Mouse (Mus musculus): ENCODE measurements at regions not wholly inside any gene's neighbourhood (a gene's known extent, or its start where the extent isn't known, plus 50 kb on each side); places are given as distances from the start of the nearest gene placed in this dataset.

GRCm38 (mm10) chr6:99895558-99895957, 169.4 kb upstream of the Prok2 start:
- Histone ChIP-seq H3K4me1 (no peaks in the 10 kb centered on the region), H3K27me3 (replicated peaks) (no peaks in the 10 kb centered on the region), H3K4me2 (no peak overlapping the region), H3K9me3 (no peaks in the 10 kb centered on the region), H3K27ac (no peak overlapping the region), H3K9ac (no peak overlapping the region), H3K36me3 (no peaks in the 10 kb centered on the region), H3K4me3 (replicated peaks) (no peak overlapping the region)
- no peak for ATAC-seq (ENCODE audit: insufficient read depth, low FRiP score, low read depth)
- WGBS, result 90% methylated on average over 4 of the region's 4 CpGs

GRCm38 (mm10) chr6:99893936-99894335, 167.7 kb upstream of the Prok2 start:
- H3K4me1 ChIP-seq, result no peaks in the 10 kb centered on the region
- H3K36me3 ChIP-seq, result no peaks in the 10 kb centered on the region
- no peak for ATAC-seq (ENCODE audit: insufficient read depth, low FRiP score, low read depth)
- WGBS, result 48% methylated on average over 4 of the region's 4 CpGs
- H3K9me3 ChIP-seq, result no peaks in the 10 kb centered on the region
- H3K27ac ChIP-seq, result no peak overlapping the region
- H3K27me3 ChIP-seq (replicated peaks), result no peaks in the 10 kb centered on the region
- H3K4me2 ChIP-seq, result no peak overlapping the region
- no peak overlapping the region for H3K4me3 ChIP-seq (replicated peaks)
- no peak overlapping the region for H3K9ac ChIP-seq

- Histone ChIP-seq H3K9me3 (no peaks in the 10 kb centered on the region), H3K9ac (no peak overlapping the region), H3K4me3 (replicated peaks) (no peak overlapping the region), H3K4me2 (no peak overlapping the region), H3K27me3 (replicated peaks) (0 out of 2 replicates have a peak, but pooled peaks cover 4% of the 10 kb centered on the region), H3K4me1 (no peaks in the 10 kb centered on the region), H3K36me3 (no peaks in the 10 kb centered on the region), H3K27ac (no peak overlapping the region)
- 88% methylated on average over 9 of the region's 9 CpGs for WGBS
- ATAC-seq (ENCODE audit: insufficient read depth, low FRiP score, low read depth), result no peak
These were observed 166.0 kb upstream of the Prok2 start for GRCm38 (mm10) chr6:99892204-99892603.

- no peak overlapping the region for H3K4me2 ChIP-seq
- no peak overlapping the region for H3K9ac ChIP-seq
- no peak overlapping the region for H3K4me3 ChIP-seq (replicated peaks)
- no peak for ATAC-seq (ENCODE audit: insufficient read depth, low FRiP score, low read depth)
- H3K27ac ChIP-seq, result no peak overlapping the region
- no peaks in the 10 kb centered on the region for H3K9me3 ChIP-seq
- no peaks in the 10 kb centered on the region for H3K36me3 ChIP-seq
- H3K27me3 ChIP-seq (replicated peaks), result 0 out of 2 replicates have a peak, but pooled peaks cover 4% of the 10 kb centered on the region
- 64% methylated on average over 2 of the region's 2 CpGs for WGBS
- no peaks in the 10 kb centered on the region for H3K4me1 ChIP-seq
These were observed 165.6 kb upstream of the Prok2 start for GRCm38 (mm10) chr6:99891790-99892189.

- Histone ChIP-seq H3K9me3 (no peaks in the 10 kb centered on the region), H3K27me3 (replicated peaks) (0 out of 2 replicates have a peak, but pooled peaks cover 4% of the 10 kb centered on the region), H3K4me1 (no peaks in the 10 kb centered on the region), H3K27ac (no peak overlapping the region), H3K9ac (no peak overlapping the region), H3K4me3 (replicated peaks) (no peak overlapping the region), H3K4me2 (no peak overlapping the region), H3K36me3 (no peaks in the 10 kb centered on the region)
- ATAC-seq (ENCODE audit: insufficient read depth, low FRiP score, low read depth), result no peak
- 83% methylated on average over 5 of the region's 5 CpGs for WGBS
These were observed 164.6 kb upstream of the Prok2 start for GRCm38 (mm10) chr6:99890805-99891204.

- WGBS, result 31% methylated on average over 9 of the region's 9 CpGs
- no peak overlapping the region for H3K9ac ChIP-seq
- no peak overlapping the region for H3K4me3 ChIP-seq (replicated peaks)
- H3K4me1 ChIP-seq, result 0 out of 2 replicates have a peak, but pooled peaks cover 5% of the 10 kb centered on the region
- 0 out of 2 replicates have a peak, but pooled peaks cover 4% of the 10 kb centered on the region for H3K27me3 ChIP-seq (replicated peaks)
- H3K4me2 ChIP-seq, result no peak overlapping the region
- H3K9me3 ChIP-seq, result no peaks in the 10 kb centered on the region
- no peak overlapping the region for H3K27ac ChIP-seq
- ATAC-seq (ENCODE audit: insufficient read depth, low FRiP score, low read depth), result no peak
- no peaks in the 10 kb centered on the region for H3K36me3 ChIP-seq
These were observed 162.9 kb upstream of the Prok2 start for GRCm38 (mm10) chr6:99889055-99889454.

GRCm38 (mm10) chr6:99887904-99888303, 161.7 kb upstream of the Prok2 start:
- Histone ChIP-seq H3K9ac (no peak overlapping the region), H3K9me3 (no peaks in the 10 kb centered on the region), H3K4me3 (replicated peaks) (no peak overlapping the region), H3K4me1 (0 out of 2 replicates have a peak, but pooled peaks cover 5% of the 10 kb centered on the region), H3K27me3 (replicated peaks) (0 out of 2 replicates have a peak, but pooled peaks cover 4% of the 10 kb centered on the region), H3K27ac (no peak overlapping the region), H3K36me3 (no peaks in the 10 kb centered on the region), H3K4me2 (no peak overlapping the region)
- ATAC-seq (ENCODE audit: insufficient read depth, low FRiP score, low read depth), result no peak
- 28% methylated on average over 8 of the region's 8 CpGs for WGBS

- H3K4me1 ChIP-seq, result 0 out of 2 replicates have a peak, but pooled peaks cover 5% of the 10 kb centered on the region
- no peak overlapping the region for H3K9ac ChIP-seq
- no peaks in the 10 kb centered on the region for H3K9me3 ChIP-seq
- H3K4me2 ChIP-seq, result no peak overlapping the region
- H3K27me3 ChIP-seq (replicated peaks), result 0 out of 2 replicates have a peak, but pooled peaks cover 4% of the 10 kb centered on the region
- H3K27ac ChIP-seq, result no peak overlapping the region
- no peak for ATAC-seq (ENCODE audit: insufficient read depth, low FRiP score, low read depth)
- no peak overlapping the region for H3K4me3 ChIP-seq (replicated peaks)
- no peaks in the 10 kb centered on the region for H3K36me3 ChIP-seq
- 17% methylated on average over 7 of the region's 7 CpGs for whole genome bisulfite sequencing
These were observed 158.6 kb upstream of the Prok2 start for GRCm38 (mm10) chr6:99884755-99885154.

- ATAC-seq (ENCODE audit: insufficient read depth, low FRiP score, low read depth), result no peak
- Histone ChIP-seq H3K27ac (no peak overlapping the region), H3K9me3 (no peaks in the 10 kb centered on the region), H3K4me1 (0 out of 2 replicates have a peak, but pooled peaks cover 5% of the 10 kb centered on the region), H3K4me2 (no peak overlapping the region), H3K4me3 (replicated peaks) (no peak overlapping the region), H3K36me3 (no peaks in the 10 kb centered on the region), H3K27me3 (replicated peaks) (0 out of 2 replicates have a peak, but pooled peaks cover 4% of the 10 kb centered on the region), H3K9ac (no peak overlapping the region)
- WGBS, result 67% methylated on average over 3 of the region's 3 CpGs
These were observed 157.9 kb upstream of the Prok2 start for GRCm38 (mm10) chr6:99884054-99884453.

- no peaks in the 10 kb centered on the region for H3K36me3 ChIP-seq
These were observed 155.4 kb upstream of the Prok2 start for GRCm38 (mm10) chr6:99881606-99882005.

GRCm38 (mm10) chr6:99874852-99875251, 148.7 kb upstream of the Prok2 start:
- no peaks in the 10 kb centered on the region for H3K36me3 ChIP-seq
- WGBS, result 79% methylated on average over 4 of the region's 4 CpGs
- no peak overlapping the region for H3K27ac ChIP-seq
- no peak for ATAC-seq (ENCODE audit: insufficient read depth, low FRiP score, low read depth)
- no peaks in the 10 kb centered on the region for H3K4me1 ChIP-seq
- no peaks in the 10 kb centered on the region for H3K9me3 ChIP-seq
- no peak overlapping the region for H3K9ac ChIP-seq
- H3K27me3 ChIP-seq (replicated peaks), result no peaks in the 10 kb centered on the region
- no peak overlapping the region for H3K4me3 ChIP-seq (replicated peaks)
- H3K4me2 ChIP-seq, result no peak overlapping the region

More at GRCm38 (mm10) chr6:99881606-99882005, 155.4 kb upstream of the Prok2 start:
- H3K4me2 ChIP-seq, result no peak overlapping the region
- H3K4me1 ChIP-seq, result 0 out of 2 replicates have a peak, but pooled peaks cover 5% of the 10 kb centered on the region
- H3K27ac ChIP-seq, result no peak overlapping the region
- no peak for ATAC-seq (ENCODE audit: insufficient read depth, low FRiP score, low read depth)
- no peaks in the 10 kb centered on the region for H3K27me3 ChIP-seq (replicated peaks)
- WGBS, result 49% methylated on average over 4 of the region's 4 CpGs
- H3K9ac ChIP-seq, result no peak overlapping the region
- no peak overlapping the region for H3K4me3 ChIP-seq (replicated peaks)
- no peaks in the 10 kb centered on the region for H3K9me3 ChIP-seq

- no peak overlapping the region for H3K9ac ChIP-seq
- no peaks in the 10 kb centered on the region for H3K36me3 ChIP-seq
- 57% methylated on average over 4 of the region's 4 CpGs for WGBS
- no peaks in the 10 kb centered on the region for H3K4me1 ChIP-seq
- no peaks in the 10 kb centered on the region for H3K9me3 ChIP-seq
- no peak overlapping the region for H3K27ac ChIP-seq
- no peak overlapping the region for H3K4me3 ChIP-seq (replicated peaks)
- no peak for ATAC-seq (ENCODE audit: insufficient read depth, low FRiP score, low read depth)
- no peak overlapping the region for H3K4me2 ChIP-seq
- H3K27me3 ChIP-seq (replicated peaks), result no peaks in the 10 kb centered on the region
These were observed 147.8 kb upstream of the Prok2 start for GRCm38 (mm10) chr6:99874029-99874428.

- Histone ChIP-seq H3K36me3 (no peaks in the 10 kb centered on the region), H3K4me3 (replicated peaks) (no peak overlapping the region), H3K9ac (no peak overlapping the region), H3K4me2 (no peak overlapping the region), H3K27ac (no peak overlapping the region), H3K27me3 (replicated peaks) (no peaks in the 10 kb centered on the region), H3K4me1 (no peaks in the 10 kb centered on the region), H3K9me3 (no peaks in the 10 kb centered on the region)
- 74% methylated on average over 9 of the region's 9 CpGs for WGBS
- ATAC-seq (ENCODE audit: insufficient read depth, low FRiP score, low read depth), result no peak
These were observed 139.9 kb upstream of the Prok2 start for GRCm38 (mm10) chr6:99866061-99866460.
